Comparison of ENCODE assay signal across 7 mouse cellular contexts in the genomic region with DNA sequence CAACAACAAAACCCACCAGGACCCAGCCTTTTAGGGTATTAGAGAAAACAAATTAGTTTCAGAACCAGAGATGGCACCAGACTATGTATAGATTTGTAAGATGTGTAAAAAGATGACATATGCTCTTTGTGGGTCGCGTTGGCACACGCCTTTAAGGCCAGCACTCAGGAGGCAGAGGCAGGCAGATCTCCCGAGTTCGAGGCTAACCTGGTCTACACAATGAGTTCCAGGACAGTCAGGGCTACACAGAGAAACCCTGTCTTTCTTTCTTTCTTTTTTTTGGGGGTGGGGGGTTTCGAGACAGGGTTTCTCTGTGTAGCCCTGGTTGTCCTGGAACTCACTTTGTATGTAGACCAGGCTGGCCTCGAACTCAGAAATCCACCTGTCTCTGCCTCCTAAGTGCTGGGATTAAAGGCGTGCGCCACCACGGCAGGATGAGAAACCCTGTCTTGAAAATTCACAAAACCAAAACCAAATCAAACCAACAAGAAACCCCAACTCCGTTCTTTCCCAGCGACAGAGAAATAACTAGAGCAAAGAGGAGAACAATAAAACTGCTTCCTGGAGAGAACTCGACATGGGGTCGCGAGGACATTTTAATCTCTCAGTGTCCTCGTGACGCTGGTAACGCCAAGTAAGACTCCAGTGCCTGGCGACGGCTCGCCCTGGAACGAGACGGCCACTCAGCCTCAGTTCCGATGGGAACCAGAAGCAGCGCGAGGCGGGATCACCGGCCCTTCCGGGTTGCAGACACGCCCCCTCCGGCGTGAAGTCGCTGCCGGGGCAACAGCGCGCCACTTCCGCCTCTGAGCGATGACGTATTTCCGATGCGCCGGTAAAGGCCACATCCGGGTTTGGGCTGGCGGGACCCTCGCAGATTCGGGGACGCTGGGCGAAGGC. TPM values are rescaled to one million over a fixed set of nuclear protein-coding genes. Genes with fewer than 3 reads are reported as not detected.
A peak's percentile ranks its signal among the peaks of the same experiment; 100 is the strongest.
DNase-seq lines count a peak whose midpoint lies in the region; ATAC-seq lines count a peak whose summit lies in the region.

A gene (plus strand): TSS at position 813 of the 900 bp plus-strand sequence.

- H3K4me2 ChIP-seq in embryonic facial prominence, embryonic 12.5 days (replicated peaks): peak within 1 kb of the TSS; percentile 65
- H3K4me2 ChIP-seq in limb, embryonic 11.5 days (ENCODE audit: low read depth, severe bottlenecking): peak within 1 kb of the TSS; percentile 63
- peak within 1 kb of the TSS; percentile 81 for H3K4me2 ChIP-seq in midbrain, embryonic 14.5 days (ENCODE audit: low read length)

- no peaks in the 10 kb centered on the region for H3K9me3 ChIP-seq in embryonic facial prominence, embryonic 12.5 days
- H3K9me3 ChIP-seq in limb, embryonic 11.5 days (ENCODE audit: control insufficient read depth, low read length): no peaks in the 10 kb centered on the region
- no peaks in the 10 kb centered on the region for H3K9me3 ChIP-seq in midbrain, embryonic 14.5 days (ENCODE audit: control insufficient read depth, low read length)

- H3K4me1 ChIP-seq in embryonic facial prominence, embryonic 12.5 days: peaks cover 15% of the 10 kb centered on the region
- H3K4me1 ChIP-seq in limb, embryonic 11.5 days (ENCODE audit: control insufficient read depth, insufficient read depth, low read length): peaks cover 10% of the 10 kb centered on the region
- peaks cover 12% of the 10 kb centered on the region for H3K4me1 ChIP-seq in midbrain, embryonic 14.5 days (ENCODE audit: control insufficient read depth, insufficient read depth, low read length)

- H3K4me3 ChIP-seq in embryonic facial prominence, embryonic 12.5 days: peak within 1 kb of the TSS; percentile 99
- peak within 1 kb of the TSS; percentile 98 for H3K4me3 ChIP-seq in limb, embryonic 11.5 days (ENCODE audit: low read depth, low read length)
- peak within 1 kb of the TSS; percentile 83 for H3K4me3 ChIP-seq in midbrain, embryonic 14.5 days (replicated peaks; ENCODE audit: low read depth, low read length)

- peak; percentile 79 for ATAC-seq in embryonic facial prominence, embryonic 12.5 days (ENCODE audit: insufficient number of reproducible peaks, insufficient read depth, low FRiP score, low TSS enrichment)
- ATAC-seq in limb, embryonic 11.5 days (ENCODE audit: insufficient number of reproducible peaks, low FRiP score, low TSS enrichment, low read depth): peak; percentile 80
- peak; percentile 90 for ATAC-seq in midbrain, embryonic 14.5 days (ENCODE audit: low FRiP score, low TSS enrichment)

- H3K36me3 ChIP-seq in embryonic facial prominence, embryonic 12.5 days: peaks cover 30% of the 10 kb centered on the region
- H3K36me3 ChIP-seq in limb, embryonic 11.5 days (ENCODE audit: control insufficient read depth, insufficient read depth, low read length): peaks cover 10% of the 10 kb centered on the region
- H3K36me3 ChIP-seq in midbrain, embryonic 14.5 days (ENCODE audit: control insufficient read depth, insufficient read depth, low read length): peaks cover 29% of the 10 kb centered on the region

- peak within 1 kb of the TSS; percentile 65; the same call in 1 of the 2 replicates for H3K27ac ChIP-seq in embryonic facial prominence, embryonic 12.5 days
- H3K27ac ChIP-seq in limb, embryonic 11.5 days (replicated peaks; ENCODE audit: low read depth, low read length): 0 out of 2 replicates have a peak within 1 kb of the TSS, but pooled peaks have one; percentile 26
- peak within 1 kb of the TSS; percentile 90 for H3K27ac ChIP-seq in midbrain, embryonic 14.5 days (replicated peaks; ENCODE audit: low read depth, low read length)

- H3K9ac ChIP-seq in embryonic facial prominence, embryonic 12.5 days: peak within 1 kb of the TSS; percentile 76
- H3K9ac ChIP-seq in limb, embryonic 11.5 days (ENCODE audit: low read length): peak within 1 kb of the TSS; percentile 80
- H3K9ac ChIP-seq in midbrain, embryonic 14.5 days (replicated peaks; ENCODE audit: low read length): peak within 1 kb of the TSS; percentile 66

- peak; percentile 96 for DNase-seq in adrenal gland, postnatal 25 days
- peak; percentile 99 for DNase-seq in heart, adult 11 months
- peak; percentile 97 for DNase-seq in kidney, adult 18-20 months
- peak; percentile 99 for DNase-seq in limb, embryonic 11.5 days (ENCODE audit: low spot score)
- peak; percentile 99 for DNase-seq in midbrain, embryonic 14.5 days
- peak; percentile 88 to 92 for DNase-seq in spleen, adult 18-20 months

- WGBS in embryonic facial prominence, embryonic 12.5 days: 8% methylated on average over 48 of the region's 48 CpGs
- WGBS in limb, embryonic 11.5 days: 8% methylated on average over 48 of the region's 48 CpGs
- WGBS in midbrain, embryonic 14.5 days: 10% methylated on average over 48 of the region's 48 CpGs

- H3K27me3 ChIP-seq in embryonic facial prominence, embryonic 12.5 days: no peaks in the 10 kb centered on the region
- no peaks in the 10 kb centered on the region for H3K27me3 ChIP-seq in limb, embryonic 11.5 days (ENCODE audit: control insufficient read depth, insufficient read depth, low read length)
- no peaks in the 10 kb centered on the region for H3K27me3 ChIP-seq in midbrain, embryonic 14.5 days (ENCODE audit: control insufficient read depth, insufficient read depth, low read length)

RNA-seq across cellular contexts. Expression of the gene that starts here (rescaled TPM):
- total RNA-seq in adrenal gland, postnatal 25 days (2021): 33.3 and 38.6 TPM in 2 replicates
- 37.7 and 41.3 TPM in 2 replicates for polyA plus RNA-seq in embryonic facial prominence, embryonic 12.5 days (2016; fragmentation: Nextera tagmentation; extraction: Ambion mirVana)
- 27.3 and 29.4 TPM in 2 replicates for polyA plus RNA-seq in limb, embryonic 11.5 days (2014; fragmentation: Nextera tagmentation; extraction: Ambion mirVana)
- polyA plus RNA-seq in midbrain, embryonic 14.5 days (2014; fragmentation: Nextera tagmentation; extraction: Ambion mirVana): 29.1 and 29.9 TPM in 2 replicates

Comparison
In these comparisons a context has a peak if more than half of its experiments do, and no peak if none do; other contexts are left out.
1. Peak in every context shown above with its lines: DNase-seq, ATAC-seq, H3K4me3 ChIP-seq and H3K27ac ChIP-seq.
2. H3K27ac ChIP-seq: peak in every context shown above with its lines; median percentile 90 in midbrain, embryonic 14.5 days; 65 in embryonic facial prominence, embryonic 12.5 days; 26 in limb, embryonic 11.5 days.